Mouse (Mus musculus) neural tube, embryonic 14.5 days (tissue): ENCODE measurements at regions not wholly inside any gene's neighbourhood (a gene's known extent, or its start where the extent isn't known, plus 50 kb on each side); places are given as distances from the start of the nearest gene placed in this dataset.

Experiments used
- ATAC-seq: fragments of 200-750 bp; cut with Nextera tagmentation; 2 replicates; pipeline ENCODE4 v1.8.0; 2017; ENCODE audit warnings: low read depth, mild to moderate bottlenecking, moderate TSS enrichment, moderate library complexity
- H3K27ac ChIP-seq: fragments of 300-500 bp; sonication (generic); 2 replicates; pipeline ENCODE4 v1.5.1; 2014; ENCODE audit warnings: low read depth, mild to moderate bottlenecking, control low read depth, low read length, moderate library complexity, mixed read lengths
- H3K27me3 ChIP-seq: fragments of 300-500 bp; sonication (generic); 2 replicates; pipeline ENCODE4 v1.6.1; 2014; ENCODE audit warnings: low read length; ENCODE audit not compliant: control insufficient read depth, insufficient read depth
- H3K36me3 ChIP-seq: fragments of 300-500 bp; sonication (generic); 2 replicates; pipeline ENCODE4 v1.6.1; 2014; ENCODE audit warnings: low read length, mixed read lengths; ENCODE audit not compliant: control insufficient read depth, insufficient read depth
- H3K4me1 ChIP-seq: fragments of 300-500 bp; sonication (generic); 2 replicates; pipeline ENCODE4 v1.6.1; 2014; ENCODE audit warnings: low read length; ENCODE audit not compliant: control insufficient read depth, insufficient read depth
- H3K4me2 ChIP-seq: fragments of 300-500 bp; sonication (generic); 2 replicates; pipeline ENCODE4 v1.6.1; 2014; ENCODE audit warnings: mild to moderate bottlenecking, low read depth, low read length, control low read depth
- H3K4me3 ChIP-seq: fragments of 300-500 bp; sonication (generic); 2 replicates; pipeline ENCODE4 v1.5.1; 2014; ENCODE audit warnings: low read depth, low read length, control low read depth, mixed read lengths
- H3K9ac ChIP-seq: fragments of 300-500 bp; sonication (generic); replicated peaks from 2 replicates; pipeline ENCODE4 v1.6.1; 2014; ENCODE audit warnings: low read depth, mild to moderate bottlenecking, control low read depth, low read length, mixed read lengths
- H3K9me3 ChIP-seq: fragments of 300-500 bp; sonication (generic); 2 replicates; pipeline ENCODE4 v1.6.1; 2016; ENCODE audit warnings: low read length; ENCODE audit not compliant: control insufficient read depth
- whole genome bisulfite sequencing: fragments of 180-500 bp; shearing (Covaris S2); extraction: QIAGEN DNeasy Blood & Tissue Kit; methylation state at CpG from one replicate; pipeline ENCODE4 v1.1.7; 2014; 5-methylcytosine and 5-hydroxymethylcytosine counted together

- no peak for ATAC-seq
- peaks cover 9% of the 10 kb centered on the region for H3K4me1 ChIP-seq
- H3K27me3 ChIP-seq, result no peaks in the 10 kb centered on the region
- H3K4me3 ChIP-seq, result no peak overlapping the region
- H3K36me3 ChIP-seq, result no peaks in the 10 kb centered on the region
- no peaks in the 10 kb centered on the region for H3K9me3 ChIP-seq
- WGBS, result 91% methylated on average over 2 of the region's 2 CpGs
- H3K9ac ChIP-seq, result no peak overlapping the region
- no peak overlapping the region for H3K27ac ChIP-seq
- no peak overlapping the region for H3K4me2 ChIP-seq
Measured at GRCm38 (mm10) chr9:41277726-41278125, 116.2 kb upstream of the Ubash3b start.

GRCm38 (mm10) chr9:41273839-41274271 lies 112.4 kb upstream of the Ubash3b start:
- 3% methylated on average over 13 of the region's 13 CpGs for WGBS
- H3K4me1 ChIP-seq, result peaks cover 12% of the 10 kb centered on the region
- peak; percentile 69 for ATAC-seq

GRCm38 (mm10) chr9:41273171-41273781 lies 111.8 kb upstream of the Ubash3b start:
- H3K4me2 ChIP-seq, result peak overlapping the region; percentile 45
- peak; percentile 95 for ATAC-seq

More at GRCm38 (mm10) chr9:41273839-41274271, 112.4 kb upstream of the Ubash3b start:
- Histone ChIP-seq H3K4me2 (peak overlapping the region; percentile 45), H3K4me3 (peak overlapping the region; percentile 30), H3K27ac (peak overlapping the region; percentile 93), H3K9ac (peak overlapping the region; percentile 37), H3K27me3 (no peaks in the 10 kb centered on the region), H3K9me3 (no peaks in the 10 kb centered on the region), H3K36me3 (no peaks in the 10 kb centered on the region)

GRCm38 (mm10) chr9:41272596-41272995 lies 111.1 kb upstream of the Ubash3b start:
- no peaks in the 10 kb centered on the region for H3K36me3 ChIP-seq
- H3K27ac ChIP-seq, result peak overlapping the region; percentile 93
- no peak overlapping the region for H3K4me3 ChIP-seq
- H3K9ac ChIP-seq, result no peak overlapping the region; the same call in 1 of the 2 replicates
- 8% methylated on average over 6 of the region's 6 CpGs for WGBS
- H3K27me3 ChIP-seq, result no peaks in the 10 kb centered on the region
- ATAC-seq, result no peak
- peak overlapping the region; percentile 45; the same call in 1 of the 2 replicates for H3K4me2 ChIP-seq
- peaks cover 12% of the 10 kb centered on the region for H3K4me1 ChIP-seq
- H3K9me3 ChIP-seq, result no peaks in the 10 kb centered on the region

More at GRCm38 (mm10) chr9:41273171-41273781, 111.8 kb upstream of the Ubash3b start:
- peak overlapping the region; percentile 93 for H3K27ac ChIP-seq
- peak overlapping the region; percentile 30 for H3K4me3 ChIP-seq
- peak overlapping the region; percentile 37 for H3K9ac ChIP-seq
- WGBS, result 1% methylated on average over 18 of the region's 18 CpGs
- no peaks in the 10 kb centered on the region for H3K9me3 ChIP-seq
- no peaks in the 10 kb centered on the region for H3K36me3 ChIP-seq
- peaks cover 12% of the 10 kb centered on the region for H3K4me1 ChIP-seq
- H3K27me3 ChIP-seq, result no peaks in the 10 kb centered on the region

- H3K27ac ChIP-seq, result no peak overlapping the region
- H3K4me1 ChIP-seq, result peaks cover 7% of the 10 kb centered on the region
- no peak overlapping the region for H3K9ac ChIP-seq
- H3K27me3 ChIP-seq, result no peaks in the 10 kb centered on the region
- no peaks in the 10 kb centered on the region for H3K36me3 ChIP-seq
- 45% methylated on average over 3 of the region's 3 CpGs for WGBS
- ATAC-seq, result no peak
- no peaks in the 10 kb centered on the region for H3K9me3 ChIP-seq
- H3K4me3 ChIP-seq, result no peak overlapping the region
- no peak overlapping the region for H3K4me2 ChIP-seq
Measured at GRCm38 (mm10) chr9:41268112-41268511, 106.6 kb upstream of the Ubash3b start.

GRCm38 (mm10) chr9:41264485-41264884 lies 103.0 kb upstream of the Ubash3b start:
- Histone ChIP-seq H3K4me1 (no peaks in the 10 kb centered on the region), H3K36me3 (no peaks in the 10 kb centered on the region), H3K4me3 (no peak overlapping the region), H3K27me3 (no peaks in the 10 kb centered on the region), H3K9me3 (no peaks in the 10 kb centered on the region), H3K27ac (no peak overlapping the region), H3K9ac (no peak overlapping the region), H3K4me2 (no peak overlapping the region)
- ATAC-seq, result no peak
- 47% methylated on average over 6 of the region's 6 CpGs for WGBS

- ATAC-seq, result no peak
Measured at GRCm38 (mm10) chr9:41257244-41257643, 95.7 kb upstream of the Ubash3b start.

GRCm38 (mm10) chr9:41242372-41242771 lies 80.9 kb upstream of the Ubash3b start:
- Histone ChIP-seq H3K9ac (no peak overlapping the region), H3K9me3 (no peaks in the 10 kb centered on the region), H3K4me3 (no peak overlapping the region), H3K27me3 (no peaks in the 10 kb centered on the region), H3K4me1 (no peaks in the 10 kb centered on the region), H3K36me3 (no peaks in the 10 kb centered on the region), H3K4me2 (no peak overlapping the region), H3K27ac (no peak overlapping the region)
- WGBS, result 92% methylated on average over 7 of the region's 7 CpGs
- no peak for ATAC-seq

More at GRCm38 (mm10) chr9:41257244-41257643, 95.7 kb upstream of the Ubash3b start:
- Histone ChIP-seq H3K4me2 (no peak overlapping the region), H3K4me3 (no peak overlapping the region), H3K4me1 (no peaks in the 10 kb centered on the region), H3K27ac (no peak overlapping the region), H3K9me3 (no peaks in the 10 kb centered on the region), H3K9ac (no peak overlapping the region), H3K27me3 (no peaks in the 10 kb centered on the region), H3K36me3 (no peaks in the 10 kb centered on the region)
- 85% methylated on average over 1 of the region's 1 CpGs for WGBS

- no peak for ATAC-seq
- no peaks in the 10 kb centered on the region for H3K27me3 ChIP-seq
- WGBS, result 77% methylated on average over 5 of the region's 5 CpGs
- H3K36me3 ChIP-seq, result no peaks in the 10 kb centered on the region
- no peak overlapping the region for H3K27ac ChIP-seq
- H3K4me2 ChIP-seq, result no peak overlapping the region
- no peak overlapping the region for H3K9ac ChIP-seq
- H3K4me3 ChIP-seq, result no peak overlapping the region
- no peaks in the 10 kb centered on the region for H3K9me3 ChIP-seq
- H3K4me1 ChIP-seq, result no peaks in the 10 kb centered on the region
Measured at GRCm38 (mm10) chr9:41239097-41239451, 77.6 kb upstream of the Ubash3b start.
